Mouse (Mus musculus) limb, embryonic 11.5 days (tissue): ENCODE measurements around the gene Borcs8. TPM values are rescaled to one million over a fixed set of nuclear protein-coding genes. Genes with fewer than 3 reads are reported as not detected.

Experiments
- ATAC-seq: fragments of 200-750 bp; cut with Nextera tagmentation; 2 replicates; pipeline ENCODE4 v1.8.0; 2017; ENCODE audit warnings: low read depth; ENCODE audit not compliant: insufficient number of reproducible peaks, low FRiP score, low TSS enrichment
- DNase-seq: peaks from one replicate; pipeline ENCODE4 v3.0.0-alpha.2; 2015; ENCODE audit warnings: low spot score
- H3K27ac ChIP-seq: fragments of 300-500 bp; sonication (generic); replicated peaks from 2 replicates; pipeline ENCODE4 v1.5.1; 2014; ENCODE audit warnings: low read depth, mild to moderate bottlenecking, low read length
- H3K27me3 ChIP-seq: fragments of 300-500 bp; sonication (generic); 2 replicates; pipeline ENCODE4 v1.6.1; 2014; ENCODE audit warnings: mild to moderate bottlenecking, low read length, mixed read lengths; ENCODE audit not compliant: control insufficient read depth, insufficient read depth
- H3K36me3 ChIP-seq: fragments of 300-500 bp; sonication (generic); 2 replicates; pipeline ENCODE4 v1.6.1; 2014; ENCODE audit warnings: mild to moderate bottlenecking, low read length, moderate library complexity, mixed read lengths; ENCODE audit not compliant: control insufficient read depth, insufficient read depth
- H3K4me1 ChIP-seq: fragments of 300-500 bp; sonication (generic); 2 replicates; pipeline ENCODE4 v1.6.1; 2014; ENCODE audit warnings: low read length, mixed read lengths; ENCODE audit not compliant: control insufficient read depth, insufficient read depth
- H3K4me2 ChIP-seq: fragments of 300-500 bp; sonication (generic); 2 replicates; pipeline ENCODE4 v1.6.1; 2014; ENCODE audit warnings: low read depth, mild to moderate bottlenecking, moderate library complexity; ENCODE audit not compliant: severe bottlenecking
- H3K4me3 ChIP-seq: fragments of 300-500 bp; sonication (generic); 2 replicates; pipeline ENCODE4 v1.5.1; 2014; ENCODE audit warnings: low read depth, low read length
- H3K9ac ChIP-seq: fragments of 300-500 bp; sonication (generic); 2 replicates; pipeline ENCODE4 v1.6.1; 2014; ENCODE audit warnings: mild to moderate bottlenecking, low read length
- H3K9me3 ChIP-seq: fragments of 300-500 bp; sonication (generic); 2 replicates; pipeline ENCODE4 v1.6.1; 2016; ENCODE audit warnings: low read length; ENCODE audit not compliant: control insufficient read depth
- WGBS: fragments of 180-500 bp; shearing (Covaris S2); extraction: QIAGEN DNeasy Blood & Tissue Kit; methylation state at CpG from one replicate; pipeline ENCODE4 v1.1.7; 2014; 5-methylcytosine and 5-hydroxymethylcytosine counted together
- polyA plus RNA-seq: library from polyadenylated mRNA; unstranded; fragments of >200 nt; fragmentation: Nextera tagmentation; extraction: Ambion mirVana; gene quantifications from 2 replicates; pipeline ENCODE4 v1.2.1, GENCODE M21; 2014

Borcs8 gene
- polyA plus RNA-seq, 1 experiment from 2014 or later = 53.2 TPM

DNA sequence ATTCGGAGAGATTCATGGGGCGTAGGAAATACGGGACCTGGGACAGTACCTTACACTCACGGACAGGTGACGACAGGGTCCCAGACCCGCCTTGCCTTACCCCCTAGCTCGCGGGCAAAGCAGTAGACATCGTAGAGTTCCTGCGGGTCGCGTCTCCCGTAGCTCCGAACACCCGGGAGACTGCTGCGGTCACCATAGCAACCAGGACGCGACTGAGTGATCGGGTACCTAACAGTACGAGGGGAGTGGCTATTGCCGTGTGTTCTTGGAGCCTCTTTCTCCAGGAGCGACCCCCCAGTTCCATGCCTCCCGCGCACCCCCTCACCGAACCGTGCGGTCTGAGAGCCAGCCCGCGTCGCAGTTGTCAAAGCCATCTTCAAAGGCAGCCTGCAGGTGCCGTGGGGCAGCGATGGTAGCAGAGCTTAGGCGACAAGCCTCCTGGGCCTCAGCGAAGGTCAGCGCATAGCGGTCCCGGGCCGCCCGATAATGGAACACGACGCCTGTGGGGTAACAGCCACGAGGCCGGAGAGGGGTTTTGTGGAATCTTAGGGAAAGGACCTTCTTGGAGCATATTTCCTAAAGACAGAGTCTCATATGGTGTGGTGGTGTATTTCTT is 26.8 kb upstream of the Borcs8 start:
- Histone ChIP-seq H3K4me1 (no peaks in the 10 kb centered on the region), H3K4me3 (0 out of 2 replicates have a peak overlapping the region, but pooled peaks have one; percentile 5), H3K27ac (no peak overlapping the region), H3K4me2 (peak overlapping the region; percentile 24; the same call in 1 of the 2 replicates), H3K9ac (no peak overlapping the region), H3K27me3 (peaks cover 62% of the 10 kb centered on the region), H3K9me3 (no peaks in the 10 kb centered on the region; the same call in 1 of the 2 replicates), H3K36me3 (no peaks in the 10 kb centered on the region)
- ATAC-seq = no peak
- peak; percentile 36 for DNase-seq
- 8% methylated on average over 43 of the region's 43 CpGs for WGBS

DNA sequence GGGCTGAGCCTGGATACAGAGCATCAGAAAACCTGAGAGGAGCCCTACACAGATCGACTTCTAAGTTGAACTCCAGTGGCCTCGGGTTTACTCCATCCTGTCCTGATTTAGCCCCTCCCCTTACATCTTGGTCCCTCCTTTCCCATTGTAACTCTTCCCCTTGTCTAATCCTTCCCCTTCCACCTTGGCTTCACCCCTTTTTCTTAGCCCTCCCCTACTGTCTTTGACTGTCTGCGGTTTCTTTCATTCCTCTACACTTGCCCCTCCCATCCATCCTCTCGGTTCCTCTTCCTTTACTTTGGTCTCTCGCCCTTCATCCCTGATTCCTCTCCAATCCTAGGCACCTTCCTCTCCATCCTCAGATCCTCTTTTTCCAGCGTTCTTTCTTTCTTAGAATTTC is 24.8 kb upstream of the Borcs8 start:
- Histone ChIP-seq H3K4me3 (no peak overlapping the region), H3K4me1 (no peaks in the 10 kb centered on the region), H3K9me3 (no peaks in the 10 kb centered on the region; the same call in 1 of the 2 replicates), H3K27ac (no peak overlapping the region), H3K27me3 (peaks cover 75% of the 10 kb centered on the region), H3K9ac (no peak overlapping the region), H3K4me2 (no peak overlapping the region), H3K36me3 (no peaks in the 10 kb centered on the region)
- ATAC-seq (no peak), DNase-seq (no peak)
- 26% methylated on average over 6 of the region's 6 CpGs for WGBS

DNA sequence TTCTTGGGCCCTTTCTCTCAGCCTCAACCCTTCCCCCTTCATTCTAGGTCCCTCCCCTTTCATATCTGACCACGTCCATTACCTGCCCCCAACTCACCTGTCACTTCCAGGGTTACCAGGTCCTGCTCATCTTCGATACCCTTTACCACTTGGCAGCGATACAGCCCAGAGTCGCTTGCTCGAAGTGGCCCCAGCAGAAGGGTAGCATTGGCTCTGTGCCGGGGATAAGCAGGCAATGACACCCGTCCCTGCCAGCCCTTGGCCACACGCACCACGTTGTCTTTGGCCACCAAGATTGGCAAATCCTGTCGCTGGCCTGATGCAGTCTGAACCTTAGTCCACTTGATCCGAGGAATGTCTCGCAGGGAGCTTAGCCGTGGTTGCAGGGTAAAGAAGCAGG is 24.4 kb upstream of the Borcs8 start:
- H3K9ac ChIP-seq = no peak overlapping the region
- H3K27me3 ChIP-seq = peaks cover 79% of the 10 kb centered on the region
- ATAC-seq (no peak), DNase-seq (no peak)
- 69% methylated on average over 13 of the region's 13 CpGs for WGBS
- no peak overlapping the region for H3K4me2 ChIP-seq
- no peaks in the 10 kb centered on the region for H3K36me3 ChIP-seq
- H3K9me3 ChIP-seq = no peaks in the 10 kb centered on the region; the same call in 1 of the 2 replicates
- no peak overlapping the region for H3K27ac ChIP-seq
- no peak overlapping the region for H3K4me3 ChIP-seq
- H3K4me1 ChIP-seq = no peaks in the 10 kb centered on the region

DNA sequence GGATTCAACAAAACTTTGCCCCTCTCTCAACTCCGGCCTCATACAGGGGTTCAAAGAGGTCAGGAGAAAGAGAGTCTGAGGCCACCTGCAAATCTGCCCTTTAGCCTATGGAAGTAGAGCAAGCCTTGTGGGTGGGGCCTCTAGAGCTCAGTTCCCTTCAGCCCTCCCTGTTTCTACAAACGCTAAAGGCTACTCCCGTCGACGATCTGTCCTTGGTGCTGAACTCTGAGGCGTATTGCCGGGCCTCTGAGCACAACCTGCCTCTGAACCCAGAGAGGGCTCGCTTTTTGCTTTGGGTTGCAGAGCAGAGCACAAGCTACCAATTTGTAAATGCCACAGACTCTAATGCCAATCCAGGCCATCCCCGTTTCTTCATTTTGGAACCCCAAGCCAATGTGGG is 21.7 kb upstream of the Borcs8 start:
- Histone ChIP-seq H3K27me3 (peaks cover 61% of the 10 kb centered on the region), H3K4me2 (no peak overlapping the region), H3K9me3 (no peaks in the 10 kb centered on the region), H3K4me1 (no peaks in the 10 kb centered on the region), H3K27ac (no peak overlapping the region), H3K36me3 (no peaks in the 10 kb centered on the region), H3K4me3 (no peak overlapping the region), H3K9ac (no peak overlapping the region)
- WGBS = 6% methylated on average over 9 of the region's 9 CpGs
- peak; percentile 80 for DNase-seq
- ATAC-seq = no peak

DNA sequence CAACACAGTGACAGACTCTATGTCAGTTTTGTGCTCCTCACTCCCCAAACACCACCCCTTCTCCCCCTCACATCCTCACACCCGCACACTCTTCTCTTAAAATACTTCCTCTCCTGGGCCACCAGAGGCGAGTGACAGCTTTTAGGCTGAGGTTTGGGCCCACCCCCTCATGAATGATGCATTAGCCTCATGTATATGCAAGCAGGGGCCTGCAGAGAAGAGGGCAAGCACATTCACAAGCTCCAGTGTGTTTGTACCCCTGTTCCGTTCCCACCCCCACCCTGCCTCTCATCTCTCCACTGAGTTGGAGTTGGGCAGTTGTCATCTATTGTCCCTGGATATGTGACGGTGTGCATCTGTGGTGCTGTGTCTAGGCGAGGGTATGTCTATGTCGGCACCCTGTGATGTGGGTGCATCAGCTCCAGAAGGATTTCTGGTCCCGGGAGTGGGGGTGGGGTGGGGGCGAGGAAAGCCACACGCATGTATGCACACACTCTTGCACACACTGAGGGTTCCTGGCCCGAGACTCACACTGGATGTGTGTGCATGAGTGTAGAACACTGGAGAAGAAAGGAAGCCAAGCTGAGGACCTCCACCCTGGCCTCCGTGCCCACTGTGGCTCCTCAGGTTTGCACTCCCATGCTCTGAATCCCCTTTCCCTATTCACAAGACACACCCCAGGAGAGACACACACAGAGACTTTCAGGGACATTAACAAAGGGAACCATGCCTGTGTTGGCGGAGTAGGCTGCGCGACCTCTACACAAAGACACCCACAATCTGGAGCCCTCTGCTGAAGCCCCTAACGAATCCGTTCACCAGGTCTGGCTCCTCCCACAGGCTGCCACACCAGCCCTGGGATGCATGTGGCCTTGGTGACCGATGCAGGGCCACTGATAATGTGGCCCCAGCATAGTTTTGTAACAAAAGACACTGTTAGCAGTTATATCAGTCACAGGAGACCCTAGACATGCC is 20.3 kb upstream of the Borcs8 start:
- ATAC-seq (no peak), DNase-seq (no peak)
- H3K27me3 ChIP-seq = peaks cover 47% of the 10 kb centered on the region
- H3K9ac ChIP-seq = no peak overlapping the region
- WGBS = 9% methylated on average over 17 of the region's 17 CpGs
- H3K4me1 ChIP-seq = no peaks in the 10 kb centered on the region
- no peaks in the 10 kb centered on the region for H3K36me3 ChIP-seq
- no peak overlapping the region for H3K27ac ChIP-seq
- H3K4me2 ChIP-seq = no peak overlapping the region
- no peak overlapping the region for H3K4me3 ChIP-seq
- no peaks in the 10 kb centered on the region for H3K9me3 ChIP-seq

DNA sequence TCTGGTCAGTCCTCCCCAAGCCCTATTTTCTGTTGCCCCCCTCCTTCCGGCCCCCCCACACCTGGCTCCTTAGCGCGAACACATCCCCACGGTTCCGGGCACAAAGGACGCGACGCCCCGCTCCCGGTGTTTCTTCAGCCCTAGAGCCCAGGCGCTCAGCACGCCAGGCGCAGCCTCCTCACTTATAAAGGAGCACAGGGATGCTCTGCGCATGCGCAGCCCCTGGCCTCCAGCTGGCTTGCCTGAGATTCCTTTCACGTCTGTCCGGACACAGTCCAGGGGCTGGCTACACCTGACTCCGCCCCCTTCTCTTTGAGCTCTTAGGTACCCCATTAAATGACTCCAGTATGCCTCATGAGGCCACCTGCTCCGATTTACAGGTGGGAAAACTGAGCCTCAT is 18.6 kb upstream of the Borcs8 start, which contains the start of gene Ncan:
Gene Ncan, minus strand, starts transcription at position 207 of the 400 bp plus-strand sequence.
- ATAC-seq (peak; percentile 66; the same call in 1 of the 2 replicates), DNase-seq (peak; percentile 84)
- Histone ChIP-seq H3K27ac (no peak within 1 kb of the TSS), H3K9ac (no peak within 1 kb of the TSS), H3K9me3 (no peaks in the 10 kb centered on the region), H3K4me3 (no peak within 1 kb of the TSS), H3K36me3 (no peaks in the 10 kb centered on the region), H3K27me3 (peaks cover 31% of the 10 kb centered on the region), H3K4me2 (peak within 1 kb of the TSS; percentile 41), H3K4me1 (no peaks in the 10 kb centered on the region)
- 2% methylated on average over 19 of the region's 19 CpGs for WGBS

DNA sequence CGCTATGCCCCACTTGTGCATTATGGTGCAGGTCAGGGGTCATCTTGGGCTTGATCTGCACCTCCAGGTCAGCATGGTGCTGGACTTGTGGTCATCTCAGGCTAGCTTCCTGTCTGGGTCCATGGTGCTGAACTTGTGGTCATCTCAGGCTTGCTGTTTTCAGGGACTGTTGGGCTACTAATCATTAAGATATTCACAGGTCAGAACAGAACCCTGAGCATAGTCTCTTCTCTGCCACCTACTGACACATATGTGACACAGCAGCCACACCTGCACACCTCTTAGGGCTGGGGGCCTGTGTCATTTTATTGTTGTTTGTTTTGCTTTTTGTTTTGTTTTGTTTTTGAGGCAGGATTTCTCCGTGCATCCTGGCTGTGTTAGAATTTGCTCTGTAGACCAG is 16.4 kb upstream of the Borcs8 start:
- DNase-seq (no peak), ATAC-seq (no peak)
- 49% methylated on average over 2 of the region's 2 CpGs for WGBS
- no peaks in the 10 kb centered on the region for H3K4me1 ChIP-seq
- no peak overlapping the region for H3K27ac ChIP-seq
- H3K9ac ChIP-seq = no peak overlapping the region
- H3K4me2 ChIP-seq = no peak overlapping the region
- no peak overlapping the region for H3K4me3 ChIP-seq
- H3K27me3 ChIP-seq = peaks cover 23% of the 10 kb centered on the region
- H3K36me3 ChIP-seq = no peaks in the 10 kb centered on the region
- no peaks in the 10 kb centered on the region for H3K9me3 ChIP-seq

DNA sequence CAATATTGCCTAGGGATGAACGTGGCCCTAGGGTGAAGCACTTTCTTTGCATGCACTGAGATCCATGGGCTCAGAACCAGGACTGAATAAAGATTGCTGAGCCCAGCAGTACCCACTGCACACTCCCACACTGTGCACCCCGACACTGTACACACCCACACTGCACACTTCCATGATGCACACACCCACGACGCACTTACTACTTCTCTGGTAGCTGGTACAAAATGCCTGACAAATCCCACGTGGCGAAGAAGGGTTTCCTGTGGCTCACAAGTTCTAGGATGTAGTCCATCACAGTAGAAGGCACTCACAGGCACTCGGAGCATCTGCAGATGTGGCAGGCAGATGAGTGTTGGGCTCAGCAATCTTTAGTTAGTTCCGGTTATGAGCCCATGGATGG is 14.3 kb upstream of the Borcs8 start:
- H3K9me3 ChIP-seq = no peaks in the 10 kb centered on the region
- 63% methylated on average over 8 of the region's 8 CpGs for WGBS

More for the DNA sequence above, 14.3 kb upstream of the Borcs8 start:
- ATAC-seq = no peak
- Histone ChIP-seq H3K27ac (no peak overlapping the region), H3K4me1 (no peaks in the 10 kb centered on the region), H3K27me3 (peaks cover 4% of the 10 kb centered on the region), H3K36me3 (no peaks in the 10 kb centered on the region), H3K4me3 (no peak overlapping the region), H3K4me2 (no peak overlapping the region), H3K9ac (no peak overlapping the region)
- DNase-seq = no peak
